Mouse (Mus musculus) midbrain, embryonic 11.5 days (tissue): ENCODE measurements at regions not wholly inside any gene's neighbourhood (a gene's known extent, or its start where the extent isn't known, plus 50 kb on each side); places are given as distances from the start of the nearest gene placed in this dataset.

ENCODE experiments used
- ATAC-seq: fragments of 200-750 bp; cut with Nextera tagmentation; 2 replicates; pipeline ENCODE4 v1.8.0; 2017; ENCODE audit warnings: moderate TSS enrichment, moderate library complexity; ENCODE audit not compliant: low FRiP score
- DNase-seq: peaks from one replicate; pipeline ENCODE4 v3.0.0; 2015; ENCODE audit warnings: low spot score; ENCODE audit errors: missing footprints
- H3K27ac ChIP-seq: fragments of 300-500 bp; sonication (generic); 2 replicates; pipeline ENCODE4 v1.5.1; 2014; ENCODE audit warnings: low read depth, low read length
- H3K27me3 ChIP-seq: fragments of 300-500 bp; sonication (generic); 2 replicates; pipeline ENCODE4 v1.6.1; 2014; ENCODE audit warnings: mild to moderate bottlenecking, low read length, moderate library complexity, mixed read lengths; ENCODE audit not compliant: control insufficient read depth, insufficient read depth
- H3K36me3 ChIP-seq: fragments of 300-500 bp; sonication (generic); 2 replicates; pipeline ENCODE4 v1.6.1; 2014; ENCODE audit warnings: mild to moderate bottlenecking, low read length, moderate library complexity, mixed read lengths; ENCODE audit not compliant: control insufficient read depth, insufficient read depth
- H3K4me1 ChIP-seq: fragments of 300-500 bp; sonication (generic); 2 replicates; pipeline ENCODE4 v1.6.1; 2014; ENCODE audit warnings: low read length; ENCODE audit not compliant: control insufficient read depth, insufficient read depth
- H3K4me2 ChIP-seq: fragments of 300-500 bp; sonication (generic); 2 replicates; pipeline ENCODE4 v1.6.1; 2014; ENCODE audit warnings: mild to moderate bottlenecking, moderate library complexity
- H3K4me3 ChIP-seq: fragments of 300-500 bp; sonication (generic); 2 replicates; pipeline ENCODE4 v1.5.1; 2014; ENCODE audit warnings: low read depth, low read length
- H3K9ac ChIP-seq: fragments of 300-500 bp; sonication (generic); 2 replicates; pipeline ENCODE4 v1.6.1; 2014; ENCODE audit warnings: low read length
- H3K9me3 ChIP-seq: fragments of 300-500 bp; sonication (generic); 2 replicates; pipeline ENCODE4 v1.6.1; 2016; ENCODE audit warnings: low read length; ENCODE audit not compliant: control insufficient read depth
- WGBS: fragments of 180-500 bp; shearing (Covaris S2); extraction: QIAGEN DNeasy Blood & Tissue Kit; methylation state at CpG from one replicate; pipeline ENCODE4 v1.1.7; 2014; 5-methylcytosine and 5-hydroxymethylcytosine counted together

GRCm38 (mm10) chr7:125131968-125132367, 312.5 kb upstream of the Kdm8 start:
- no peak overlapping the region for H3K4me2 ChIP-seq
- no peak for DNase-seq
- no peaks in the 10 kb centered on the region for H3K27me3 ChIP-seq
- H3K36me3 ChIP-seq: no peaks in the 10 kb centered on the region
- no peak overlapping the region for H3K27ac ChIP-seq
- no peak for ATAC-seq
- H3K4me1 ChIP-seq: no peaks in the 10 kb centered on the region
- 88% methylated on average over 1 of the region's 1 CpGs for WGBS
- no peak overlapping the region for H3K4me3 ChIP-seq
- H3K9ac ChIP-seq: no peak overlapping the region
- H3K9me3 ChIP-seq: no peaks in the 10 kb centered on the region

GRCm38 (mm10) chr7:125138607-125139006, 305.9 kb upstream of the Kdm8 start:
- Histone ChIP-seq H3K27ac (no peak overlapping the region), H3K4me2 (no peak overlapping the region), H3K9ac (no peak overlapping the region), H3K4me3 (no peak overlapping the region), H3K27me3 (no peaks in the 10 kb centered on the region), H3K4me1 (no peaks in the 10 kb centered on the region), H3K36me3 (no peaks in the 10 kb centered on the region), H3K9me3 (no peaks in the 10 kb centered on the region)
- WGBS: 85% methylated on average over 3 of the region's 3 CpGs
- DNase-seq: no peak
- no peak for ATAC-seq

GRCm38 (mm10) chr7:125139196-125139595, 305.3 kb upstream of the Kdm8 start:
- DNase-seq (no peak), ATAC-seq (no peak)
- Histone ChIP-seq H3K4me2 (no peak overlapping the region), H3K27me3 (no peaks in the 10 kb centered on the region), H3K36me3 (no peaks in the 10 kb centered on the region), H3K9me3 (no peaks in the 10 kb centered on the region), H3K4me1 (no peaks in the 10 kb centered on the region), H3K4me3 (no peak overlapping the region), H3K9ac (no peak overlapping the region), H3K27ac (no peak overlapping the region)
- WGBS: 89% methylated on average over 2 of the region's 2 CpGs

GRCm38 (mm10) chr7:125140854-125141253, 303.6 kb upstream of the Kdm8 start:
- Histone ChIP-seq H3K4me2 (no peak overlapping the region), H3K4me1 (no peaks in the 10 kb centered on the region), H3K9me3 (no peaks in the 10 kb centered on the region), H3K9ac (no peak overlapping the region), H3K36me3 (no peaks in the 10 kb centered on the region), H3K27ac (no peak overlapping the region), H3K27me3 (no peaks in the 10 kb centered on the region), H3K4me3 (no peak overlapping the region)
- no peak for DNase-seq
- 79% methylated on average over 3 of the region's 3 CpGs for WGBS
- ATAC-seq: no peak

GRCm38 (mm10) chr7:125141864-125142263, 302.6 kb upstream of the Kdm8 start:
- Histone ChIP-seq H3K9me3 (no peaks in the 10 kb centered on the region), H3K36me3 (no peaks in the 10 kb centered on the region), H3K4me2 (no peak overlapping the region), H3K27ac (no peak overlapping the region), H3K27me3 (no peaks in the 10 kb centered on the region), H3K4me1 (no peaks in the 10 kb centered on the region), H3K9ac (no peak overlapping the region), H3K4me3 (no peak overlapping the region)
- DNase-seq (no peak), ATAC-seq (no peak)
- 96% methylated on average over 1 of the region's 1 CpGs for WGBS

GRCm38 (mm10) chr7:125146025-125146424, 298.5 kb upstream of the Kdm8 start:
- Histone ChIP-seq H3K4me2 (no peak overlapping the region), H3K9me3 (no peaks in the 10 kb centered on the region), H3K4me3 (no peak overlapping the region), H3K4me1 (no peaks in the 10 kb centered on the region), H3K27me3 (no peaks in the 10 kb centered on the region), H3K9ac (no peak overlapping the region), H3K27ac (no peak overlapping the region), H3K36me3 (no peaks in the 10 kb centered on the region)
- DNase-seq (no peak), ATAC-seq (no peak)
- WGBS: 79% methylated on average over 9 of the region's 9 CpGs

- no peak overlapping the region for H3K4me3 ChIP-seq
- no peak for DNase-seq
- no peak overlapping the region for H3K4me2 ChIP-seq
- no peak overlapping the region for H3K9ac ChIP-seq
- H3K36me3 ChIP-seq: no peaks in the 10 kb centered on the region
- no peak overlapping the region for H3K27ac ChIP-seq
- no peaks in the 10 kb centered on the region for H3K9me3 ChIP-seq
- no peaks in the 10 kb centered on the region for H3K27me3 ChIP-seq
- no peaks in the 10 kb centered on the region for H3K4me1 ChIP-seq
- no peak for ATAC-seq
- WGBS: 89% methylated on average over 2 of the region's 2 CpGs
Observed at GRCm38 (mm10) chr7:125149151-125149550, 295.3 kb upstream of the Kdm8 start.

- H3K9ac ChIP-seq: no peak overlapping the region
- no peaks in the 10 kb centered on the region for H3K36me3 ChIP-seq
- WGBS: 68% methylated on average over 1 of the region's 1 CpGs
- H3K9me3 ChIP-seq: no peaks in the 10 kb centered on the region
- no peak overlapping the region for H3K4me2 ChIP-seq
- H3K27me3 ChIP-seq: no peaks in the 10 kb centered on the region
- DNase-seq: no peak
- no peak overlapping the region for H3K27ac ChIP-seq
- no peaks in the 10 kb centered on the region for H3K4me1 ChIP-seq
- no peak overlapping the region for H3K4me3 ChIP-seq
- no peak for ATAC-seq
Observed at GRCm38 (mm10) chr7:125149740-125150139, 294.7 kb upstream of the Kdm8 start.

GRCm38 (mm10) chr7:125152281-125152680, 292.2 kb upstream of the Kdm8 start:
- DNase-seq (no peak), ATAC-seq (no peak)
- Histone ChIP-seq H3K4me1 (no peaks in the 10 kb centered on the region), H3K27me3 (no peaks in the 10 kb centered on the region), H3K27ac (no peak overlapping the region), H3K4me2 (no peak overlapping the region), H3K4me3 (no peak overlapping the region), H3K9ac (no peak overlapping the region), H3K36me3 (no peaks in the 10 kb centered on the region), H3K9me3 (no peaks in the 10 kb centered on the region)
- 85% methylated on average over 5 of the region's 5 CpGs for WGBS

GRCm38 (mm10) chr7:125155291-125155690, 289.2 kb upstream of the Kdm8 start:
- no peaks in the 10 kb centered on the region for H3K36me3 ChIP-seq
- DNase-seq: peak; percentile 37
- H3K27me3 ChIP-seq: no peaks in the 10 kb centered on the region
- WGBS: 55% methylated on average over 2 of the region's 2 CpGs
- H3K4me2 ChIP-seq: no peak overlapping the region
- H3K9ac ChIP-seq: no peak overlapping the region
- H3K9me3 ChIP-seq: no peaks in the 10 kb centered on the region
- no peak overlapping the region for H3K4me3 ChIP-seq
- H3K27ac ChIP-seq: no peak overlapping the region
- no peak for ATAC-seq
- H3K4me1 ChIP-seq: no peaks in the 10 kb centered on the region
